22 mouse cellular contexts compared by ENCODE assay signal in genomic region chr17:74921413-74921812, GRCm38 (mm10).
DNase-seq lines count a peak whose midpoint lies in the region; ATAC-seq and TF ChIP-seq lines count a peak whose summit lies in the region.
"Had no signal": no experiment of that assay in that cellular context is flagged by ENCODE, and none has a peak within 500 bp of the region (broad histone marks: within the 10 kb centered on the region; RNA-seq: fewer than 3 reads in every experiment).

No protein-coding gene starts in this region.

- H3K27me3 ChIP-seq in forebrain, embryonic 13.5 days, result no peaks in the 10 kb centered on the region
- H3K27me3 ChIP-seq in forebrain, postnatal 0 days (ENCODE audit: insufficient read depth, low read length), result no peaks in the 10 kb centered on the region
- H3K27me3 ChIP-seq in hindbrain, postnatal 0 days (ENCODE audit: insufficient read depth, low read length), result no peaks in the 10 kb centered on the region
- H3K27me3 ChIP-seq in hindbrain, embryonic 10.5 days (ENCODE audit: insufficient read depth, poor library complexity, severe bottlenecking), result no peaks in the 10 kb centered on the region
- H3K27me3 ChIP-seq in lung, postnatal 0 days (replicated peaks; ENCODE audit: insufficient read depth, low read length), result no peaks in the 10 kb centered on the region
- H3K27me3 ChIP-seq: embryonic facial prominence, embryonic 15.5 days; neural tube, embryonic 13.5 days had no signal

- WGBS in forebrain, embryonic 13.5 days, result 90% methylated on average over 6 of the region's 6 CpGs
- 85% methylated on average over 6 of the region's 6 CpGs for WGBS in forebrain, postnatal 0 days
- 90% methylated on average over 6 of the region's 6 CpGs for WGBS in hindbrain, postnatal 0 days
- WGBS in hindbrain, embryonic 10.5 days, result 87% methylated on average over 6 of the region's 6 CpGs
- WGBS in lung, postnatal 0 days, result 88% methylated on average over 6 of the region's 6 CpGs

- H3K9me3 ChIP-seq in forebrain, embryonic 13.5 days (replicated peaks), result peaks cover 6% of the 10 kb centered on the region; the same call in 1 of the 2 replicates
- H3K9me3 ChIP-seq in forebrain, postnatal 0 days (ENCODE audit: low read length), result peaks cover 4% of the 10 kb centered on the region; the same call in 1 of the 2 replicates
- H3K9me3 ChIP-seq in hindbrain, postnatal 0 days (ENCODE audit: low read length), result no peaks in the 10 kb centered on the region
- 0 out of 2 replicates have a peak, but pooled peaks cover 6% of the 10 kb centered on the region for H3K9me3 ChIP-seq in hindbrain, embryonic 10.5 days
- peaks cover 4% of the 10 kb centered on the region; the same call in 1 of the 2 replicates for H3K9me3 ChIP-seq in lung, postnatal 0 days (ENCODE audit: low read length)

- no peak overlapping the region for H3K9ac ChIP-seq in forebrain, embryonic 13.5 days
- no peak overlapping the region for H3K9ac ChIP-seq in forebrain, postnatal 0 days
- no peak overlapping the region for H3K9ac ChIP-seq in hindbrain, postnatal 0 days (replicated peaks; ENCODE audit: low read length)
- no peak overlapping the region for H3K9ac ChIP-seq in lung, postnatal 0 days (replicated peaks; ENCODE audit: low read depth)
- H3K9ac ChIP-seq: embryonic facial prominence, embryonic 15.5 days; liver, postnatal 0 days; neural tube, embryonic 13.5 days had no signal

- H3K4me2 ChIP-seq in forebrain, embryonic 13.5 days, result no peak overlapping the region
- no peak overlapping the region for H3K4me2 ChIP-seq in forebrain, postnatal 0 days (ENCODE audit: low read depth)
- no peak overlapping the region for H3K4me2 ChIP-seq in hindbrain, postnatal 0 days (ENCODE audit: low read depth, low read length)
- no peak overlapping the region for H3K4me2 ChIP-seq in lung, postnatal 0 days (replicated peaks; ENCODE audit: low read depth, low read length)
- H3K4me2 ChIP-seq: embryonic facial prominence, embryonic 15.5 days; neural tube, embryonic 13.5 days had no signal

- 0 out of 2 replicates have a peak, but pooled peaks have one; percentile 21 for ATAC-seq in forebrain, embryonic 13.5 days
- ATAC-seq in forebrain, postnatal 0 days, result no peak
- 0 out of 2 replicates have a peak, but pooled peaks have one; percentile 24 for ATAC-seq in hindbrain, postnatal 0 days
- ATAC-seq in lung, postnatal 0 days, result 0 out of 2 replicates have a peak, but pooled peaks have one; percentile 13
- no peak for ATAC-seq in monocyte, adult 5-6 weeks (replicated peaks; ENCODE audit: insufficient number of reproducible peaks, low FRiP score, low TSS enrichment, poor library complexity, severe bottlenecking)
- ATAC-seq: liver, postnatal 0 days had no signal

- DNase-seq in forebrain, postnatal 0 days, result no peak
- no peak for DNase-seq in hindbrain, postnatal 0 days (ENCODE audit: low spot score)
- DNase-seq in hindbrain, embryonic 10.5 days (ENCODE audit: low spot score), result no peak
- no peak for DNase-seq in lung, postnatal 0 days (ENCODE audit: low spot score)
- no peak for DNase-seq in lung, adult 18-20 months
- DNase-seq: adrenal gland, postnatal 25 days; cerebellum, adult 8-10 months; cerebellum, postnatal 36 days; embryo, embryonic 11 days; gastrocnemius, postnatal 10 days; kidney, adult 18-20 months; kidney, postnatal 25 days; liver; liver, postnatal 0 days; lung, postnatal 36 days had no signal

- no peaks in the 10 kb centered on the region for H3K4me1 ChIP-seq in forebrain, embryonic 13.5 days
- no peaks in the 10 kb centered on the region for H3K4me1 ChIP-seq in forebrain, postnatal 0 days (ENCODE audit: insufficient read depth)
- no peaks in the 10 kb centered on the region for H3K4me1 ChIP-seq in hindbrain, postnatal 0 days (ENCODE audit: insufficient read depth, low read length)
- H3K4me1 ChIP-seq in hindbrain, embryonic 10.5 days (replicated peaks), result peaks cover 4% of the 10 kb centered on the region; the same call in 1 of the 2 replicates
- H3K4me1 ChIP-seq in lung, postnatal 0 days (ENCODE audit: insufficient read depth, low read depth, low read length), result no peaks in the 10 kb centered on the region

- no peak for TF ChIP-seq EP300 in lung, postnatal 0 days (IDR thresholded peaks at IDR 0.05)

- no peak overlapping the region for H3K27ac ChIP-seq in forebrain, embryonic 13.5 days
- no peak overlapping the region for H3K27ac ChIP-seq in forebrain, postnatal 0 days (ENCODE audit: low read depth, low read length)
- H3K27ac ChIP-seq in hindbrain, postnatal 0 days, result no peak overlapping the region
- no peak overlapping the region for H3K27ac ChIP-seq in hindbrain, embryonic 10.5 days
- no peak overlapping the region for H3K27ac ChIP-seq in lung, postnatal 0 days (ENCODE audit: low read length)
- H3K27ac ChIP-seq: embryonic facial prominence, embryonic 15.5 days; layer of hippocampus, adult 2 months; limb, embryonic 10.5 days; midbrain, embryonic 10.5 days; neural tube, embryonic 13.5 days had no signal

- TF ChIP-seq CTCF in forebrain, postnatal 0 days (IDR thresholded peaks at IDR 0.05; ENCODE audit: low read depth), result no peak
- no peak for TF ChIP-seq CTCF in hindbrain, postnatal 0 days (IDR thresholded peaks at IDR 0.05; ENCODE audit: low read depth)
- TF ChIP-seq CTCF in lung, postnatal 0 days (IDR thresholded peaks at IDR 0.05), result no peak

- no peaks in the 10 kb centered on the region for H3K36me3 ChIP-seq in forebrain, embryonic 13.5 days (ENCODE audit: poor library complexity, severe bottlenecking)
- no peaks in the 10 kb centered on the region for H3K36me3 ChIP-seq in forebrain, postnatal 0 days (ENCODE audit: insufficient read depth)
- no peaks in the 10 kb centered on the region for H3K36me3 ChIP-seq in hindbrain, postnatal 0 days (ENCODE audit: insufficient read depth, low read length)
- no peaks in the 10 kb centered on the region for H3K36me3 ChIP-seq in hindbrain, embryonic 10.5 days
- no peaks in the 10 kb centered on the region for H3K36me3 ChIP-seq in lung, postnatal 0 days (ENCODE audit: insufficient read depth, low read length)
- H3K36me3 ChIP-seq: embryonic facial prominence, embryonic 15.5 days; limb, embryonic 10.5 days; midbrain, embryonic 10.5 days; neural tube, embryonic 13.5 days had no signal

- H3K4me3 ChIP-seq in forebrain, embryonic 13.5 days, result no peak overlapping the region
- H3K4me3 ChIP-seq in forebrain, postnatal 0 days (ENCODE audit: low read depth, low read length), result no peak overlapping the region
- H3K4me3 ChIP-seq in hindbrain, postnatal 0 days (ENCODE audit: low read length), result no peak overlapping the region
- no peak overlapping the region for H3K4me3 ChIP-seq in hindbrain, embryonic 10.5 days
- no peak overlapping the region for H3K4me3 ChIP-seq in lung, postnatal 0 days (ENCODE audit: low read depth, low read length)
- H3K4me3 ChIP-seq: embryonic facial prominence, embryonic 15.5 days; layer of hippocampus, adult 2 months; limb, embryonic 10.5 days; midbrain, embryonic 10.5 days; neural tube, embryonic 13.5 days had no signal

Comparison
In these comparisons a context has a peak if more than half of its experiments do, and no peak if none do; other contexts are left out.
1. ATAC-seq: peak in forebrain, embryonic 13.5 days (single experiment), hindbrain, postnatal 0 days (single experiment) and lung, postnatal 0 days (single experiment); none in forebrain, postnatal 0 days (single experiment) and monocyte, adult 5-6 weeks (single experiment).